Mouse (Mus musculus): ENCODE results near the gene Skap1.

GRCm38 (mm10) chr11:96455699-96456326 is 8.6 kb upstream of the Skap1 start:
- no peak for TF ChIP-seq CTCF (IDR thresholded peaks at IDR 0.05; ENCODE audit: low read depth)
- no peak for TF ChIP-seq EP300 (IDR thresholded peaks at IDR 0.05; ENCODE audit: low read depth)
